Mouse (Mus musculus): ENCODE measurements at regions not wholly inside any gene's neighbourhood (a gene's known extent, or its start where the extent isn't known, plus 50 kb on each side); places are given as distances from the start of the nearest gene placed in this dataset.

GRCm38 (mm10) chr13:39127942-39128341 lies 167.3 kb upstream of the Slc35b3 start:
- no peak for DNase-seq (ENCODE audit: low spot score)

GRCm38 (mm10) chr13:39092058-39092457 lies 131.4 kb upstream of the Slc35b3 start:
- DNase-seq (ENCODE audit: low spot score), result no peak

DNA sequence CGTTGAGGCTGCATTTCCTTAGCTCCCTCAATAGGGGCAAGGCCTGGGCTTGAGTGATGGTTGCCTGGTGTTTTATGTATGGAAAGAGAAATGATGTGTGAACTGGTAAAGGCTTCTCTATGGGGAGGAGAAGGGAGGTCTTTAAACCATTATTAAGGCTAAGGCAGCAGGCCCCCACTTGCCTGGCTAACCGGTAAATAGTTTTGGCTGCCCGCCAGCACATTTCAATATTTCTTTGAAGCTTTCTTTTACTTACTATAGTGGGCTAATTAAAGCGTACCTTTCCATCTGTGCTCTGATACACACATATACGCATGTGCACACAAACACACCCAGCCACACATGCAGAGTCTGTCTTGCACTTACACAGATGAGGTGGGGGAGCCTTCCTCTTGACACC lies 123.9 kb upstream of the Slc35b3 start:
- no peak for DNase-seq (ENCODE audit: low spot score)

DNA sequence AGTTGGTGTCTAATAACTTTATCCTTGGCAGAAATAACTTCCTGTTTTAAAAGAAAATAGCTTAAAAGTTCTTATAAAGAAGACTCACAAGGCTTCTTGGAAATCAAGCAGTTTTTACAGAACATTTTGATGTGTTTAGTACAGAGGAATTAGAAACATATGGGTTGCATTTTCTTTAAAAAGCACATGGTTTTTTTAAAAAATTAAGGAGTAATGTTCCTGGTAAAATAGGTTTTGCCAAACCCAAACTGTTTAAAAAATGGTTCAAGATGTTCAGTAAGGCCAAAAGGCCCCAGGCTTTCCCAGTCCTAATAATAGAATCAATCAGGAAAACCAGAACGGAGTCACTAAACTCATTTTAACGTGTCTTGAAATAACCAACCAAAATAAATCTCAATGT lies 113.5 kb upstream of the Slc35b3 start:
- DNase-seq (ENCODE audit: low spot score), result no peak

- no peak for DNase-seq (ENCODE audit: low spot score)
Observed at GRCm38 (mm10) chr13:39032263-39032662, 71.6 kb upstream of the Slc35b3 start.

GRCm38 (mm10) chr13:39020168-39020567 lies 59.5 kb upstream of the Slc35b3 start:
- DNase-seq (ENCODE audit: low spot score), result no peak

DNA sequence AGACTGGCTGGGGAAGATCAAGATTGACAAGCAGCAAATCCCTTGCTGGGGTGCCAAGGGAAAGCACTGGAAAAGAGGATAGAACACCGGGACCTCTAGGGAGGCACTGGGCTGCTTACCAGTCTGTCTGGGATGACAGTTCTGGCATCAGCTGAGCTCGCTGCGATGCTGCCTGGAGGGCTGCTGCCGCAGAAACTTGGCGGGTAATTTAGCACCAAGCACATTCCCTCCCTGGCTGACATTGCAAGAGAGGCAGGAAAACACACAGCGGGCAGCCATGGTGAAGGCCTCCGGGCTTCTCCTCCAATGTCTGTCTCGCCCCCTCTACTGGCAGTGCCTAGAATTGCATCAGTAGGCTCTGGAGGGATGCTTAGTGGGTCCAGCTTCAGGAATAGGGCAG lies 51.0 kb upstream of the Slc35b3 start:
- peak; percentile 73 for DNase-seq (ENCODE audit: low spot score)

Data from urinary bladder, postnatal 14 days (tissue).